Mouse (Mus musculus) testis, postnatal 14 days (tissue): ENCODE results near the gene Snx1.

ENCODE experiments used
- DNase-seq: peaks from one replicate; pipeline ENCODE4 v3.0.0; 2021; ENCODE audit warnings: low spot score

The Snx1 gene

DNA sequence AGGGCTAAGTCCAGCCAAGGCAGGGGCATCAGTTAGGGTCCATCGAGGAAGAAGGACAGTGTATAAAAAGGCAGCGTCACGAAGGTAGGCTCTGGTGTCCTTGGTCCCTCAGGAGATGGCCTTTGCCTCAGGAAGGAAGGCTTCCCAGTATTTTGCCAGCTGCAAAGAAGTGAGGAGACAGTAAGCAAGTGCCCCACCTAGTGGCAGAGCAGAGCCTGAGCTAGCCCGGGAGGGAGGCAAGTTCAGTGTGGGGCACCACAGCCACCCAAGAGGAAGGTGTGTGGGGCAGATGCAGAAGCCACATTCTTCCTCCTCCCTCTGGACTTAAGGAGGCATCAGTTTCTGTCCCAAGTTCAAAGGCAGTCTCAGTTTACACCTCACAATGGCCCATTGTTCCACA lies 38.0 kb downstream of the Snx1 start:
- no peak for DNase-seq

DNA sequence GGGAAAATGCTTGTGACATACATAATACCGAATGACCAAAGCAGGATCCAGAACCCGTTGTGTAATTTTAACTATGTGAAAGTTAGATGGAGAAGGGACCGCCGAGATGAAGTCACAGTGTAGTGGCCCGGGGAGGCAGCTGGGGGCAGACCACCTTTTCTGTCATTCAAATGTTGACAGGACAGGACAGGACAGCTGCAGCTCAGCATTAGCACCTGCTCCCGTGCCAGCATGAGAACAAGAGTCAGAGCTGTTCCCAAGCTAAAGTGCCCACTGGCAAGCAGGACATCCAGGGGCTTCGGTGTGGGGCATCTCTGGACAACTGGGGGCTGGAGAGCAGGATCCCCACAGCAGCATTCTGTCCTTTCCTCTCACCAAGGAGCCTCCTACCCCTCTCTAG lies 39.3 kb downstream of the Snx1 start:
- DNase-seq: no peak

DNA sequence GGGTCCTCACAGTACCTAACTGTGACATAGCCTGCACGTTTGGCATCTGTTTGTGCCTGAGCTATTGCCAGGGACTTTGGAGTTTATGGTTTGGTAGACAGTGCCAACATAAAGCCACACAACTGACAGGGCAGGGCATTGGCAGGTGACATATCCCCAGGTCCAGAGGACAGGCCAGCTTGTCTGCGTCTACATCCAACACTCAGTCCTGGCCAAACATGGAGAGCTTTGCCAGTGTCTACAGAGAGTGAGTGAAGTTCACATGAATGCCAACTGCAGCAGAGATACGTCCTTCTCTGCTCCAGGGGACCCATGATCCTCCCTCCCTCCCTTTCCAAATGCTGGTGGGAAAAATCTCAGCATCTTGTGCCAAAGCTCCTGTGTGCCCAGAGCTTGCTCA lies 42.2 kb downstream of the Snx1 start:
- DNase-seq: no peak

DNA sequence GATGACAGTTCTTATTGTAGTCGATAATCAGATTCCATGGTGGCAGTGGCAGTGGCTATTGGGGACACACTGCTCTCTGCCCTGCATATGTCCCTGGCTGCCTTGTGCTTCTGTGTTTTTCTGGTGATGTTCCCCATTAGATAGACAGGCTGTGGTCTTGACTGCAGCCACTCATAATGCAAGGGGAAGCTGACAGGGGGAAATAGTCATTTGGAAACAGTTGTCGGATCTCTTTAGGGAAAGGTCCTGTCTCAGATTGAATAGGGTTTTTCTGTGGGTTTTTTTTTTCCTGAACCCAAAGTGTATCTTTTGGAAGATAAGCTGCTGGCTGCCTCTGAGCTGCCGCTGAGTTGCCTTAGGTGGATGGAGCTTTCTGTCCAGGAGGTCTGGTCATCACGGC lies 44.4 kb downstream of the Snx1 start:
- no peak for DNase-seq

DNA sequence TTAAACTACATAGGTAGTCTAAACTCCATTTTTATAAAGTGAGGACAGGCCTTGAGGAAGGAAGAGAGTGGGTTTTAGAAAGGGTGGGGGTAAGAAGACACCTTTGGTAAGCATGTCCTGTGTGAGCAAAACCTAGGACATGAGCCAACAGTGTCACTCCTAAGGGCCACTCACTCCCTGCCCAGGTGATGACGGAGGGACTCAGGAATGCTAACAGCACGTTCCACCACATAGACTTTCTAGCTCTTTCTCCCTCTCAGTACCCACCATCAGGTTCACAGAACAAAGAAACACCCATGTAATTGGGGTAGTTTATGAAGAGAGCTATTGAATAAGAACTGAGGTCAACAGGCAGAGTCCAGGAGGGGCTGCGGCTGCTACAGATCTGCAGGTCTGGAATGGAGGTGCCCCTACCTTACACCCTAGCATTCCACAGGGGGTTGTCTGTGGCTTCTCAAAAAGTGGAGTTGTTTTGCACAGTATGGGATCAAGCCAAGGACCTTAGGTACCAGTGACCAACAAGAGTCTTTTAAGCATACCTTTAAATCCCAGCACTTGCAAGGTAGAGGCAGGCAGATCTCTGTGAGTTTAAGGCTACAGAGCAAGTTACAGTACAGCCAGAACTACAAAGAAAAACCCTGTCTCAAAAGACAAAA lies 45.5 kb downstream of the Snx1 start:
- DNase-seq: no peak

DNA sequence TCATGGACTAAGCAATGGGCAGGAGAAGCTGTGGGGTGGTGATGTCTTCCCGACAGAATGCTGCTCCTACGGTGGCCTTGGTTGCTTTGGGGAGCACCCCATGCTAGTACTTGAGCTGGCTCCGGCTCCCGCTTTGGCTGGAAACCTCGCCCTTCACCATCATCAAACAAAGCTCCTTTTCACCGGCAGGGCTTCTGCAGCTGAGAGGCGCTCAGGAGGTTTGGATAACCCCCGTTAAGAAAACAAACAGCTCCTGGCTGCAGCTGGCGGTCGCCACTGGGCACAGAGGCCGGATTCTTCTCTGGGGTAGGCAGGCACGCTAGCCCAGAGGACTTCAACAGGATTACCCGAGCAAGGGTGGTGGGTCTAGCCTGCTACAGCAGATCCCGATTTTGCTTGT lies 47.9 kb downstream of the Snx1 start:
- DNase-seq: no peak

DNA sequence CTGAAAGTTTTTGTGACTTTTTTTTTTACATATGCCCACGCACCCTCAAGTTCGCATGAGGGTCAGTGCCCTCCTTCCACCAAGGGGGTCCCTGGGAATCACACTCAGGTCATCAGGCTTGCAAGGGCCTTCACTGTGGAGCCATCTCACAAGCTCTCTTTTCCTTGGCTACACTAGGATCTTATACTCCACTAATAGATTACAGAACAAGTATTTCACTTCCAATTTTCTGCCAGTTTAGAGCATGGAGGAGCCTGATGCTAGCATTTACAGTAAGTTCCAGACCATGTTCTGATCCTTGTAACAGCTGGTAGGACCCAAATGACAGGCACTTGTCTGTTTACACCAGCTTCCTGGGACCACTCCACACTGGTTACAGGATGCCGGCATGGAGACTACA lies 48.3 kb downstream of the Snx1 start:
- no peak for DNase-seq

DNA sequence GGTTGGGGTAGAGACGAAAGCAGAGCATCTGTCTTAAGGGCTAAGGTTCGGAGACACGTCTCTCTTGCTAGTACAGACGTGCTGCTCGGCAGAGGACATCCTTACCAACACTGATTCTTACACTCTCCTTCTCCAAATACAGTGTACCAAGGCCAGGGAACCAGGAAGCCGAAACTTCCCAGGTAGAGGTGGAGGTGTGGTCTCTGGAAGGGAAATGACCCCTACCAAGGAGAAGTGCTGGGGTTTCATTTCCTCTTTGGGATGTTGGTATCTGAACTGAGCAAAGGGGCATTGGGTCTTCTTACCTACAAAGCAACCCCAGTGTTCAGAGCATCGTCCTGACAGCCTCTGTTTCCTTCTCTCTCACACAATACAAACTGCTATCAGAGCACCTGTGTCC lies 53.6 kb downstream of the Snx1 start:
- DNase-seq: no peak

DNA sequence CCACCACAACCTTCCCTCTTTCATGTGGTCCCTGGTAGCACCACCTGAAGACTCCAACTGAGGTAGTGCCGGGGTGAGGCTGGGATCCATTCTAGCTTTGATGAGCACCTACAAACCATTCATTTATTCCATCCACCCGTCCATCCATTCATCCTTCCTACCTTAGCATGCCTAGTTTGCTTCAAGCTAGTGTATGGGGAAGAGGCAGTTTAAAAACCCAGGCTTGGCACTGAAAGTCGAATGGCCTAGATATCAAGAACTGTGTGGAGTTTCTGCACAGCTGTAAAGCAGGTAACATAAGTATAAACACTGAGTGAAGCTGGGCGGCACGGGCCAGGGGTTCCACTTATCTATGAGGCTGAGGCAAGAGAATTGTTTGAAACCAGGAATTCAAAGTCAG lies 56.2 kb downstream of the Snx1 start:
- no peak for DNase-seq

DNA sequence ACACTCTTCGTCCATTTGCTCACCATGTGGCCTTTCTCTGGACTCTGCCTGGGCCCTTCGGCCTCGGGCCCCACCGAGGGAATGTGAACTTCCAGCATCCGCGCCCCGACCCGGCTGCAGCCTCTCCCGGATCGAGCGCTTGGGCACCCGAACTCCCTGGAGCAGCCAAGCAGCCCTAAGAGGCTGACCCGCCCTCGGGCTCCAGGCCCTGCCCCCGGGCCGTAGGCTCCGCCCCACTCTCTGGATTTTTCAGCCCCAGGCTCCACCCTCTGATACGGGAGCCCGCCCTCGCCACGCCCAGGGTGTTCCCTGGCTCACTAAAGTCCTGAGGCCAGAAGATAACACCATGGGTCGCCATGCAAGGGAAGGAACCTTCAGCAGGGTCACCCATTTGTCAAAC lies 56.8 kb downstream of the Snx1 start, which contains the start of gene Snx22:
Gene Snx22 (minus strand): TSS at position 137 of the 400 bp plus-strand sequence.
- DNase-seq: peak; percentile 73

DNA sequence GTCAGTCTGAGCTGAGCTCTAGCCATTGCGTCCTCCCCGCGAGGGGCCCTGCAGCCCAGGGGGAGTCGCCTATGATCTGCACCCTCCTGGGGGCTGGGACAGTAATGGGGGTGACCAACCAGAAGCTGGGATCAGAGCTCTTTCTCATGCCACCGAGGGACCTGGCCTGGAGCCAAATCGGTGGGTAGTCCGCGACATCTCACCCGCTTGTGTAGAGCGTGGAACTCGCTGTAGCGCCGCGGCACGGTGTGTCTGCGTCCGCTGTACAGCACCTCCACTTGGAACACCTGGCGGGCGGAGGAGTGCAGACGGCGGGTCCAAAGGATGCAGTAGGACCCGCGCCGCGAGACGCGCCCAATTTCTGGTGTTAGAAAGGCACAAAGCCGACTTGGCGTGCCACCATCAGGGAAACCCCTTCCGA lies 57.4 kb downstream of the Snx1 start:
- no peak for DNase-seq

DNA sequence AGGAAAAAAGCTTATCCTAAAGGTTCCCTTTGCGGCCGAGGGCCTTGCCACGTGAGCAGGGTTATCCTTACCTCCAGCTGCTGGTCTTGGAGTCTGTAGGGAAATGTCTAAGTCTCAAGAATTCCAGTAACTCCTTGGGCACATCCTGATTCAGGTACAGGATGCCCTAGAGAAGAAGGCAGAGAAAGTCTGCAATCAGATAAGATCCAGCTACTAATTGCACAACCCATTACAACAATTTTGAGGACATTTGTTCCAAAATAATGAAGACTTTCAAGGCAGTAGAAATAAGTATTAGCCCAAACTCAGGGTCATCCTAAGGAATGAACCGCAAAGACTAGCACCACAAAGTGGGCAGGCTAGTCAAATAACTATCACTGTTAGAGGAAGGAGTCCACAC lies 58.3 kb downstream of the Snx1 start:
- no peak for DNase-seq

DNA sequence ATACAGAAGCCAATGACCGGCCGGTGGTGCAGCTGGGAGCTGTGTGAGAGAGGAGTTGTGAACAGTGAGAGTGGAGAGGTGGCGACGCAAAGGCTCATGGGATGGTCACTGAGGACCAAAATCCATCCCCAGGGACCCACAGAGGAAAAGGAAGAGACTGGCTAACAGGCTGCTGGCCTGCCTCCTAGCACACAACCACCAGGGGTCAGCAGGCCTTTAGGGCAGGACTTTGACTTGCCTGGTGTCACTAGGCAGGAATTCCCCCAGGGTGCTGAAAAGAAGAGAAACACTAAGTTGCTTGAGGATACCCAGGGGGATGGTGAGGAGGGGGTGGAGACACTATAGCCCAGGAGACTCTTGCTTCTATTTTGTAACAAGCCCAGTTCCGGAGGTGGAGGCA lies 58.8 kb downstream of the Snx1 start:
- no peak for DNase-seq

DNA sequence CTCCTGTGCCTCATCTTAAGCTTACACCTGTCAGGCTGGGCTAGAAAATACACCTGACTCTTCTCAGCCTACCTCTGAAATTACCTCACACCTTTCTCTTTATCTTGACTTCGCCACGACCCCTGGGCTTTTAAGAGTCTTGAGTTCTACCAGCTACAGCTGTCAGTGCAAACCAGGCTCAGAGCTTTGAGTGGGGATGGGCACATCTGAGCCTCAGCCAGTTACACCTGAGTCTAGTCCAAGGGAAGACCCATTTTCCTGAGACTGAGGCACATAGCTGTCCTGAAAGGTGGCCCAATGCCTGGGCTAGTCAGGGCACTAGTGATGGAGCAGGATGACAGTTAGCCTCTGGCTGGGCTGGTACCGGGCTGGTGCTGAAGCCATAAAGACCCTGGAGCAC lies 59.6 kb downstream of the Snx1 start:
- DNase-seq: no peak

DNA sequence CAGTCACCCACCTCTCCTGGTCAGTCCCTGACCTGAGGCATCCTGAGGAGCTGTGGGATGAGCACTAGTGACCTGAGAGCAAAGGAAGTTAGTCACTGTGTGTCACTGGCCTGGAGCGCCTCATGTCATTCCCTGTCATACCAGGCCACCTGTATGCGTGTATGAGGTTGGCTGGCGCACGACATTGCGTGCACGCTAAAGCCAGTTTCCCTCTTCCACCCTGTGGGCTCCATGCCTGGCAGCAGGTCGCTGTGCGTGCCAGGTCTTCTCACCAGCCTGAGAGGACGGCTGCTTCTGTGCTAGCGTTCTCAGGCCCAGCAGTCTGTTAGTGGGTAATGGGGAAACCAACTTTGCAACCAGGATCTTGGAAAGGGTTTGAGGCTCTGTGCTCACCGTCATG lies 62.1 kb downstream of the Snx1 start:
- DNase-seq: no peak

DNA sequence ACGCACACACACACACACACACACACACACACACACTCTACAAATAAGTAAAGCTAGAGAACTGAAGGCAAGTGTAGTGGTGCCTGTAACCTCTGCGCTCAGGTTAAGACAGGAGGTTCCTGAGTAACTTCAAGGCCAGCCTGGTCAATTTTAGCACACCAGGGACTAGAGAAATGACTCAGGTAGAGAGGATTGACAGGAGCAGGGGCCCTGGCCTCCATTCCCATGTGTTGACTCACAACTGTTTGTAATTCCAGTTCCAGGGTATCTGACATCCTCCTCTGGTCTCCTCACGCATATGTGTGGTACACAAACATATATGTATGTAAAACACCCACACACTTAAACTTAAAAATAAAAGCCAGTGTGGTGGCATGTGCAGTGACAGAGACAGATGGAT lies 62.9 kb downstream of the Snx1 start:
- no peak for DNase-seq

DNA sequence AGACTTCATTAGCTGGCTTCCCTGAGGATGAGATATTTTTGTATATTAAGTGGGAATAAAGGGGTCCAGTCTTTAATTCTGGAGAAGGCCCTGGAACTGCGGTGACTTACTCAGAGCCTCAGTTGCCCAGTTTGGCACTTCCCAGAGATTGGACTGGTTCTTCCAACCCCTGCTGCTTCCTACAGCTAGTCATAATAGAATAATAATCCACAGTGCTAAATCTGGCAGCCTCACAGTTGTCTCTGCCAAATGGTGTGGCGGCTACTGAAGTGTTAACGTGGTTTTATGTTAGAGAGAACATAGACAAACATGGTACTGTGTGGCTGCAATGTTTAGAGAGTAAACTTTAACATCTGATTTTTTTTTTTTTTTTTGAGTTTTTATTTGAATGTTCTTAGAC lies 64.7 kb downstream of the Snx1 start:
- DNase-seq: no peak

DNA sequence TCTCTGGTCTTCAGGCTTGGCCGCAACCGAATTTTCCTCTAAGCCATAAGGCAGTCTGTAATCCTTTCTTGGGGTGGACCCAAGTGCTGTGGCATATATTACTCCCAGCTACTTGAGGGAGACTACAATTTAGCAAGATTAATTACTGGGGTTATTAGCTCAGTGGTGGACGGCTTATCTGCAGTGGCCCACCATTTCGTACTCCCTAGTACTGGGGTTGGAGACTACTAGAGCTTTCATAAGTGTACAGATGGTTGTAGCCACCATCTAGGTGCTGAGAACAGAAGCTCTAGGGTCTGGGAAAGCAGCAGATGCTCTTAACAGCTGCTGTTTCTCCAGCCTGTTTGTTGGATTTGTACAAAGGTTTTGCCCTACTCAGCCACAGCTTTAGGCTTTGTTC lies 65.4 kb downstream of the Snx1 start:
- DNase-seq: no peak

DNA sequence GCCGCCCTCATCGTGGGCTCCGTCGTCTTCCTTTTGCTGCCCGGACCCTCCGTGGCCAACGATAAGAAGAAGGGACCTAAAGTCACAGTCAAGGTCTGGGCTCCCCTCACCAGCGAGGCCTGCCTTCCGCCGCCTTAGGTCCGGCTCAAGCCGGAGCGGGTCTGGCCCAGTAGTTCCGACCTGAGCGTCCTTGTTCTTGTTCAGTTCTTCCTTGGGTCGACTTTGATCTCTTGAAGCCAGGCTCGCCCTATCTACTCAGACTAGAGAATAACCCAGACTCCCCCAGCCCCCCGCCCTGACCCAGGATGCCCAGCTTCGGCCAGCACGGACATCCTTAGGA lies 66.1 kb downstream of the Snx1 start:
- no peak for DNase-seq

DNA sequence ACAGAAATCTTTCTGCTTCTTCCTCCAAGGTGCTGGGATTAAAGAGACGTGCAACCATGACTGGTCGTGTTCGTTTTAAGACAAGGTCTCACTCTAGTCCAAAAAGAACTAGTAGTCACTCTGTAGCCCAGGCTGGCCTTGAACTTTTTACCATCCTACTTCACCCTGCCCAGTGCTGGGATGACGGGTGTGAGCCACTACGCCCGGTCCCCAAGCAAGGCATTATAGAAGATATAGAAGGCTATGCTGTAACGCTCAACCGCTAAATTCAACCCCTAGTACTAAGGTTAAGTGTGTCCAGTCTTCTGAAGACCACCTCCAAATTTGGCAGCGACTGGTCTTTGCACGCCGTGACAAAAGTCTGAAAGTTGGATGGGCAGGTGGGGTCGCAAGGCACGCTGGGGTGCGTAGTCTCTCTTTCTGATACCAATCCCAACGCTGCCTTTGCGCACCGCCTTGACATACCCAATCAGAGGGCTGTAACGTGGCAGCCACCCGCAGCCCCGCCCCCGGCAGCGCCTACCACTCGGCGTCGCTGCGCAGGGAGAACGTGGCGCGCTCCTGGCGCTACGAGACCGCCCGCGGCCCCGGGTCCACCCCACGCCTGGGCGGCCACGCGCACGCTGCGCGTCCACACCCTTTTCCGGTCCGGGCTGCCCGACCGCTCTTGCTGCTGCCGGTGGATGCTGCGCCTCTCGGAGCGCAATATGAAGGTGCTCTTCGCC lies 66.6 kb downstream of the Snx1 start, which contains the start of gene Ppib:
Gene Ppib (plus strand): TSS at position 640 of the 725 bp plus-strand sequence.
- DNase-seq: peak; percentile 96

DNA sequence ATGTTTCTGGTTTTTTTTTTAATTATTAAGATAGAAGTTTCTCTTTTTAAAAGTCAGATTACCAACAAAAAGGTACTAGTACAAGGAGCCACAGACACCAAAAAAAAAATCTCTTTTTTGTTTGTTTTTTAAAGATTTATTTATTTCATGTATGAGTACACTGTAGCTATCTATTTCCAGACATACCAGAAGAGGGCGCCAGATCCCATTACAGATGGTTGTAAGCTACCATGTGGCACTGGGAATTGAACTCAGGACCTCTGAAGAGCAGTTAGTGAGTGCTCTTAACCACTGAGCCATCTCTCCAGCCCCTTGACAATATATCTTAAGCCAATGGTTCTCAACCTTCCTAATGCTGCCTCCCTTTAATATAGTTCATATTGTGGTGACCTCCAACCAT lies 72.8 kb downstream of the Snx1 start:
- no peak for DNase-seq

DNA sequence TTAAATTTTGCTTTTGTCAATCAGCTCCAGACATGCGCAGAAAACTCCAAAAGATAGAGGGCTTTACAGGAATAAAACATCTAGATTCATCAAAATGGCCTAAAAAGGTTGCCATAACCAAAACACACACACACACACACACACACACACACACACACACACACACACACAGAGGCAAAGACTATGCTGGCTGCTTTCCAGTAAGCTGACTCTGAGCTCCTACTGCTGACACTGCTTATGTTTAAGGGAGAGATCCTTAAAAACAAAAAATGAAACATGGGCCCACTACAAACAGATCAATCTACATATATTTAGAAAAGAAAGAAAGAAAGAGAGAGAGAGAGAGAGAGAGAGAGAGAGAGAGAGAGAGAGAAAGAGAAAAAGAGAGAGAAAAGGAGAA lies 73.7 kb downstream of the Snx1 start:
- no peak for DNase-seq

DNA sequence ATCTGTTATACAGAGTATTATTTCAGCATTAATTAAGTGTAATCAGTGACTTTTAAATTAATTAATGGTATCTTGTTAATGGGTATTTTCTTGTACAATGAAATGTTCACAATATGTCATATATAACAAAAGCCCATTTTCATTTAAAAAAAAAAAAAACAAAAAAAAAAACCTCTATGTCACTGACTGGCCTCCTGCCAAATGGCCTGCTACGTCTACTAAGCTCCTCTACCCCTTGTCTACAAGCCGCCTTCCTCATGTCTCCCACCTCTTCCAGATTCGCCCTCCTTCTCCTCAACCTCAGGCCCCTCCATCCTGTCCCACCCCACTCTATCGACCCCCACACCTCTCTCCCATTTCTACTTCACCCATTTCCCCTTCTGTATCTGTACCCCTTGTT lies 74.9 kb downstream of the Snx1 start:
- no peak for DNase-seq

DNA sequence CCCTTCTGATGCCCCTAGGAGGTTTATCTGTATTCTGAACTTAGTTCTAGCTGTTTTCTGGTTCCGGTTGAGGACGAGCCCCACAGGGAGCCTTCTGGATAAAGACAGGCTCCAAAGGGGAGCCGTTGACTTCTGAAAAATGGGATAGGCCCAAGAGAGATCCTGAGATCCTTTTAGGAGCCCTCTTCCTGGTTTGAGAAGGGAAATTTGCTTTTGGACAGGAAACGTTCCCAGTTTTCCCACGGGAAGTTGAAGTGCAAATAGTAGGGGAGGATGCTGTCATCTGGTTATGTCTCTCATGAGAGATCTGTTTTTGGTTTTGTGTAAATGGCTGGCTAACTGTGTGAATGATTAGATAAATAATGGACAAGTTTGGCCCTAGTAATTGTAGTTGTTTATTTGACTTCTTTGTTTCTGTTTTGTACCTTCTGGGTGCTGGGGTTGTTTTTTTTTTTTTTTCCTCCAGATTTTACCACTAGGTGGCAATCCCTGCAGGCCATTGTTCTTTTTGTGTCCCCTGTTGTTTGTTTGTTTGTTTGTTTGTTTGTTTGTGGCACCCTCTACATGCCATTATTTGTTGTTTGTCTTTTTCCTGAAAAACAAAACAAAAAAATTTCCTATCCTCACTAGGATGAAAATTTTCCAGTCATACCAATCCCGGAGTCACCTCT lies 76.3 kb downstream of the Snx1 start:
- DNase-seq: no peak
